Mouse (Mus musculus): ENCODE measurements at regions not wholly inside any gene's neighbourhood (a gene's known extent, or its start where the extent isn't known, plus 50 kb on each side); places are given as distances from the start of the nearest gene placed in this dataset.

GRCm38 (mm10) chr10:18923088-18923821 is 78.4 kb downstream of the Perp start:
- TF ChIP-seq MAFK (IDR thresholded peaks at IDR 0.05; ENCODE audit: insufficient read depth, low read depth, low read length) = no peak
- no peak for TF ChIP-seq HCFC1 (IDR thresholded peaks at IDR 0.05; ENCODE audit: borderline replicate concordance, insufficient read depth, low read length)
- no peak for TF ChIP-seq ZNF384 (IDR thresholded peaks at IDR 0.05; ENCODE audit: low read depth, low read length)
